Mouse (Mus musculus) lung, embryonic 14.5 days (tissue): ENCODE measurements at regions not wholly inside any gene's neighbourhood (a gene's known extent, or its start where the extent isn't known, plus 50 kb on each side); places are given as distances from the start of the nearest gene placed in this dataset.

ENCODE experiments used
- ATAC-seq: fragments of 200-750 bp; cut with Nextera tagmentation; 2 replicates; pipeline ENCODE4 v1.8.0; 2017; ENCODE audit warnings: mild to moderate bottlenecking, moderate TSS enrichment, moderate library complexity; ENCODE audit not compliant: insufficient read depth
- DNase-seq: peaks from one replicate; pipeline ENCODE4 v3.0.0-alpha.2; 2015
- H3K27ac ChIP-seq: fragments of 300-500 bp; sonication (generic); 2 replicates; pipeline ENCODE4 v1.5.1; 2014; ENCODE audit warnings: low read depth, mild to moderate bottlenecking, moderate library complexity
- H3K27me3 ChIP-seq: fragments of 300-500 bp; sonication (generic); 2 replicates; pipeline ENCODE4 v1.6.1; 2014; ENCODE audit warnings: low read length, control low read depth; ENCODE audit not compliant: insufficient read depth
- H3K36me3 ChIP-seq: fragments of 300-500 bp; sonication (generic); 2 replicates; pipeline ENCODE4 v1.6.1; 2014; ENCODE audit warnings: control low read depth; ENCODE audit not compliant: insufficient read depth
- H3K4me1 ChIP-seq: fragments of 300-500 bp; sonication (generic); 2 replicates; pipeline ENCODE4 v1.6.1; 2014; ENCODE audit warnings: antibody characterized with exemption, control low read depth; ENCODE audit not compliant: insufficient read depth
- H3K4me2 ChIP-seq: fragments of 300-500 bp; sonication (generic); 2 replicates; pipeline ENCODE4 v1.6.1; 2014; ENCODE audit warnings: mild to moderate bottlenecking
- H3K4me3 ChIP-seq: fragments of 300-500 bp; sonication (generic); 2 replicates; pipeline ENCODE4 v1.5.1; 2014; ENCODE audit warnings: low read depth, low read length
- H3K9ac ChIP-seq: fragments of 300-500 bp; sonication (generic); 2 replicates; pipeline ENCODE4 v1.6.1; 2014
- H3K9me3 ChIP-seq: fragments of 300-500 bp; sonication (generic); 2 replicates; pipeline ENCODE4 v1.6.1; 2016; ENCODE audit warnings: low read depth, low read length, control low read depth
- CTCF ChIP-seq: IDR thresholded peaks from 2 replicates; pipeline ENCODE4 v1.5.1; 2016; ENCODE audit warnings: antibody characterized with exemption, low read depth
- WGBS: fragments of 180-500 bp; shearing (Covaris S2); extraction: QIAGEN DNeasy Blood & Tissue Kit; methylation state at CpG from one replicate; pipeline ENCODE4 v1.1.7; 2014; 5-methylcytosine and 5-hydroxymethylcytosine counted together

- Histone ChIP-seq H3K27ac (no peak overlapping the region), H3K9ac (no peak overlapping the region), H3K4me1 (no peaks in the 10 kb centered on the region), H3K9me3 (no peaks in the 10 kb centered on the region), H3K4me2 (no peak overlapping the region), H3K4me3 (no peak overlapping the region), H3K27me3 (no peaks in the 10 kb centered on the region), H3K36me3 (no peaks in the 10 kb centered on the region)
- DNase-seq (no peak), ATAC-seq (no peak)
- 62% methylated on average over 4 of the region's 4 CpGs for WGBS
- no peak for TF ChIP-seq CTCF
Measured at GRCm38 (mm10) chr10:30030621-30031020, 169.7 kb downstream of the Cenpw start.

- DNase-seq: peak; percentile 11
- no peak overlapping the region for H3K9ac ChIP-seq
- no peak overlapping the region for H3K4me2 ChIP-seq
- no peaks in the 10 kb centered on the region for H3K36me3 ChIP-seq
- H3K27ac ChIP-seq: no peak overlapping the region
- no peaks in the 10 kb centered on the region for H3K9me3 ChIP-seq
- no peaks in the 10 kb centered on the region for H3K27me3 ChIP-seq
- no peak overlapping the region for H3K4me3 ChIP-seq
- WGBS: 54% methylated on average over 6 of the region's 6 CpGs
- TF ChIP-seq CTCF: no peak
- no peak for ATAC-seq
- no peaks in the 10 kb centered on the region for H3K4me1 ChIP-seq
Measured at GRCm38 (mm10) chr10:30002950-30003636, 197.3 kb downstream of the Cenpw start.

GRCm38 (mm10) chr10:30000836-30001235 is 199.5 kb downstream of the Cenpw start:
- no peak for ATAC-seq
- H3K4me2 ChIP-seq: no peak overlapping the region
- 65% methylated on average over 2 of the region's 2 CpGs for WGBS
- TF ChIP-seq CTCF: no peak
- no peaks in the 10 kb centered on the region for H3K4me1 ChIP-seq
- H3K27me3 ChIP-seq: no peaks in the 10 kb centered on the region
- H3K9ac ChIP-seq: no peak overlapping the region
- no peak overlapping the region for H3K27ac ChIP-seq
- H3K9me3 ChIP-seq: no peaks in the 10 kb centered on the region
- DNase-seq: no peak
- no peak overlapping the region for H3K4me3 ChIP-seq
- H3K36me3 ChIP-seq: no peaks in the 10 kb centered on the region

DNA sequence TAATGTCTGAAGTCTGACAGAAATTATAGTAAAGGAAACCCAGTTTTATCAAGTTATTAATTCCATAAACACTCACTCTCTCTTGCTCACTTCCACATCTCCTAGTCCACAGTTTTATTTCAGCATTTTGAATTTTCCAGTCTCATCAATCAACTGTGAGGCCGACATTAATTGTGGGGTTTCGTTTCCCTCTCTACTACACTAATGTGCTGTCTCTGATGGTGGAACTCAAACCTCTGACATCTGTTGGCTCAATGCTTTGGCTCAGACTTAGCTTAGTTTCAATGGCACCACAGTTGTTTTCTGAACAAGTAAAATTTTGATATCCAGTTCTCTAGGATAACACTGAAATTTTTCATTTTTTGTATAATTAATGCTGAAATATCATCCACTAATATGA is 218.8 kb downstream of the Cenpw start:
- no peaks in the 10 kb centered on the region for H3K4me1 ChIP-seq
- no peak overlapping the region for H3K9ac ChIP-seq
- H3K9me3 ChIP-seq: no peaks in the 10 kb centered on the region
- no peak overlapping the region for H3K4me3 ChIP-seq
- H3K4me2 ChIP-seq: no peak overlapping the region
- peak; percentile 66; the same call in 1 of the 2 replicates for ATAC-seq
- H3K27ac ChIP-seq: no peak overlapping the region
- TF ChIP-seq CTCF: no peak
- peak; percentile 62 for DNase-seq
- H3K36me3 ChIP-seq: no peaks in the 10 kb centered on the region
- WGBS: 26% methylated on average over 2 of the region's 2 CpGs
- H3K27me3 ChIP-seq: no peaks in the 10 kb centered on the region
